Mouse (Mus musculus) MEL (cell line): Measurements from ENCODE around the gene 4930539E08Rik. TPM values are rescaled to one million over a fixed set of nuclear protein-coding genes. Genes with fewer than 3 reads are reported as not detected.

Source experiments
- DNase-seq: peaks from one replicate; pipeline ENCODE4 v3.0.0; 2011; ENCODE audit warnings: low read depth, low spot score
- H3K27ac ChIP-seq: 2 replicates; pipeline ENCODE4 v1.5.1; 2012; ENCODE audit warnings: low read depth, mild to moderate bottlenecking, control low read depth, low read length, moderate library complexity; ENCODE audit not compliant: control insufficient read depth
- H3K27me3 ChIP-seq, 2 experiments: fragments of 150-350 bp in 1 of 2; sonication (generic) in 1 of 2; 2 replicates each; pipeline ENCODE4 v1.6.1; 2012; ENCODE audit warnings: low read length in 2 of 2, mild to moderate bottlenecking in 2 of 2, improper control_type of control experiment in 1 of 2, moderate library complexity in 1 of 2; ENCODE audit not compliant: insufficient read depth in 2 of 2, control insufficient read depth in 1 of 2
- H3K36me3 ChIP-seq, 2 experiments: 2 replicates each; pipeline ENCODE4 v1.6.1; 2012 to 2014; ENCODE audit warnings: low read length in 2 of 2, improper control_type of control experiment in 1 of 2, inconsistent platforms in 1 of 2, mild to moderate bottlenecking in 1 of 2; ENCODE audit not compliant: insufficient read depth in 2 of 2, control insufficient read depth in 1 of 2
- H3K4me1 ChIP-seq, 2 experiments: fragments of 150-350 bp in 1 of 2; sonication (generic) in 1 of 2; 2 replicates each; pipeline ENCODE4 v1.6.1; 2012; ENCODE audit warnings: low read length in 2 of 2, improper control_type of control experiment in 1 of 2, mild to moderate bottlenecking in 1 of 2; ENCODE audit not compliant: insufficient read depth in 2 of 2, control insufficient read depth in 1 of 2
- H3K4me3 ChIP-seq, 2 experiments: fragments of 150-350 bp in 1 of 2; sonication (generic) in 1 of 2; 2 replicates each; pipeline ENCODE4 v1.5.1; 2012; ENCODE audit warnings: low read depth in 2 of 2, low read length in 2 of 2, mild to moderate bottlenecking in 2 of 2, moderate library complexity in 2 of 2, control low read depth in 1 of 2, improper control_type of control experiment in 1 of 2; ENCODE audit not compliant: control insufficient read depth in 1 of 2, insufficient read depth in 1 of 2
- H3K79me2 ChIP-seq: 2 replicates; pipeline ENCODE4 v1.6.1; 2012; ENCODE audit warnings: mild to moderate bottlenecking, low read length, moderate library complexity; ENCODE audit not compliant: control insufficient read depth, poor library complexity, insufficient read depth
- H3K9ac ChIP-seq: 2 replicates; pipeline ENCODE4 v1.6.1; 2012; ENCODE audit warnings: low read depth, mild to moderate bottlenecking, control low read depth, low read length, moderate library complexity; ENCODE audit not compliant: control insufficient read depth, poor library complexity, severe bottlenecking
- H3K9me3 ChIP-seq: fragments of 150-350 bp; sonication (generic); replicated peaks from 2 replicates; pipeline ENCODE4 v1.6.1; 2012; ENCODE audit warnings: mild to moderate bottlenecking, low read length, improper control_type of control experiment, moderate library complexity; ENCODE audit not compliant: insufficient read depth
- BHLHE40 ChIP-seq: IDR thresholded peaks from 2 replicates; pipeline ENCODE4 v1.6.1; 2012; ENCODE audit warnings: low read depth, mild to moderate bottlenecking, inconsistent platforms, low read length, improper control_type of control experiment, borderline replicate concordance
- CHD1 ChIP-seq: IDR thresholded peaks from 2 replicates; pipeline ENCODE4 v1.6.1; 2012; ENCODE audit warnings: low read depth, mild to moderate bottlenecking, inconsistent platforms, low read length, improper control_type of control experiment
- CTCF ChIP-seq, 3 experiments: IDR thresholded peaks in 2 of 3; conservative IDR thresholded peaks in 1 of 3; 2 replicates each; pipeline ENCODE4 v1.5.1; 2011 to 2012; ENCODE audit warnings: low read length in 3 of 3, low read depth in 2 of 3, mild to moderate bottlenecking in 2 of 3, improper control_type of control experiment in 1 of 3, inconsistent platforms in 1 of 3, mixed read lengths in 1 of 3, moderate library complexity in 1 of 3; ENCODE audit not compliant: control insufficient read depth in 1 of 3, insufficient read depth in 1 of 3, poor library complexity in 1 of 3, severe bottlenecking in 1 of 3
- EP300 ChIP-seq, 2 experiments: IDR thresholded peaks; 2 replicates each; pipeline ENCODE4 v1.6.1; 2011; ENCODE audit warnings: improper control_type of control experiment in 2 of 2, low read length in 2 of 2, low read depth in 1 of 2, mild to moderate bottlenecking in 1 of 2
- GABPA ChIP-seq: IDR thresholded peaks from 2 replicates; pipeline ENCODE4 v1.6.1; 2012; ENCODE audit warnings: low read depth, mild to moderate bottlenecking, inconsistent platforms, low read length, improper control_type of control experiment, moderate library complexity
- HCFC1 ChIP-seq: IDR thresholded peaks from 2 replicates; pipeline ENCODE4 v1.6.1; 2012; ENCODE audit warnings: low read depth, mild to moderate bottlenecking, inconsistent platforms, low read length, improper control_type of control experiment, moderate library complexity
- MAX ChIP-seq: IDR thresholded peaks from 2 replicates; pipeline ENCODE4 v1.6.1; 2011; ENCODE audit warnings: low read length, improper control_type of control experiment
- MAZ ChIP-seq: IDR thresholded peaks from 2 replicates; pipeline ENCODE4 v1.6.1; 2012; ENCODE audit warnings: low read depth, mild to moderate bottlenecking, inconsistent platforms, low read length, improper control_type of control experiment
- MYB ChIP-seq: IDR thresholded peaks from 2 replicates; pipeline ENCODE4 v1.6.1; 2011; ENCODE audit warnings: mild to moderate bottlenecking, low read depth, low read length, improper control_type of control experiment
- NELFE ChIP-seq: IDR thresholded peaks from 2 replicates; pipeline ENCODE4 v1.6.1; 2011; ENCODE audit warnings: low read depth, low read length, improper control_type of control experiment
- NRF1 ChIP-seq: IDR thresholded peaks from 2 replicates; pipeline ENCODE4 v1.6.1; 2014; ENCODE audit warnings: low read depth, mild to moderate bottlenecking, inconsistent platforms, low read length, improper control_type of control experiment, moderate library complexity; ENCODE audit not compliant: poor library complexity, insufficient read depth, severe bottlenecking
- SIN3A ChIP-seq: IDR thresholded peaks from 2 replicates; pipeline ENCODE4 v1.6.1; 2012; ENCODE audit warnings: low read length, improper control_type of control experiment, inconsistent platforms
- SMC3 ChIP-seq: IDR thresholded peaks from 2 replicates; pipeline ENCODE4 v1.6.1; 2011; ENCODE audit warnings: low read depth, low read length, improper control_type of control experiment
- TBP ChIP-seq: IDR thresholded peaks from 2 replicates; pipeline ENCODE4 v1.8.0; 2011; ENCODE audit warnings: low read depth, low read length, improper control_type of control experiment
- TCF12 ChIP-seq: IDR thresholded peaks from 2 replicates; pipeline ENCODE4 v1.6.1; 2014; ENCODE audit warnings: low read depth, mild to moderate bottlenecking, inconsistent platforms, low read length, improper control_type of control experiment, moderate library complexity
- USF1 ChIP-seq: IDR thresholded peaks from 2 replicates; pipeline ENCODE4 v1.6.1; 2014; ENCODE audit warnings: low read depth, mild to moderate bottlenecking, inconsistent platforms, low read length, improper control_type of control experiment, moderate library complexity
- USF2 ChIP-seq, 2 experiments: IDR thresholded peaks; 2 replicates each; pipeline ENCODE4 v1.6.1; 2011 to 2012; ENCODE audit warnings: improper control_type of control experiment in 2 of 2, low read length in 2 of 2, borderline replicate concordance in 1 of 2, inconsistent platforms in 1 of 2, low read depth in 1 of 2, mild to moderate bottlenecking in 1 of 2; ENCODE audit not compliant: insufficient read depth in 1 of 2
- ZC3H11A ChIP-seq: IDR thresholded peaks from 2 replicates; pipeline ENCODE4 v1.6.1; 2012; ENCODE audit warnings: low read depth, mild to moderate bottlenecking, inconsistent platforms, low read length, improper control_type of control experiment
- ZMIZ1 ChIP-seq: IDR thresholded peaks from 2 replicates; pipeline ENCODE4 v1.6.1; 2012; ENCODE audit warnings: low read depth, mild to moderate bottlenecking, inconsistent platforms, low read length, improper control_type of control experiment, moderate library complexity
- polyA plus RNA-seq, 2 experiments: library from polyadenylated mRNA; stranded (reverse) in 1 of 2; unstranded in 1 of 2; fragments of >175 nt in 1 of 2; fragments of >200 nt in 1 of 2; gene quantifications; 2 replicates each; pipeline versions ENCODE4 v1.2.1 to v1.2.4; 2012; ENCODE audit warnings: low replicate concordance in 2 of 2, low read depth in 1 of 2; ENCODE audit not compliant: insufficient read length in 2 of 2, insufficient read depth in 1 of 2, missing spikeins in 1 of 2
- total RNA-seq: library from RNA; depleted of rRNA; stranded (reverse); fragments of 300-350 nt; gene quantifications from 2 replicates; pipeline ENCODE4 v1.2.3, GENCODE M21; 2012

Gene 4930539E08Rik
- total and polyA plus RNA-seq, 3 experiments = 0.01 to 0.04 TPM; not detected in 1

DNA sequence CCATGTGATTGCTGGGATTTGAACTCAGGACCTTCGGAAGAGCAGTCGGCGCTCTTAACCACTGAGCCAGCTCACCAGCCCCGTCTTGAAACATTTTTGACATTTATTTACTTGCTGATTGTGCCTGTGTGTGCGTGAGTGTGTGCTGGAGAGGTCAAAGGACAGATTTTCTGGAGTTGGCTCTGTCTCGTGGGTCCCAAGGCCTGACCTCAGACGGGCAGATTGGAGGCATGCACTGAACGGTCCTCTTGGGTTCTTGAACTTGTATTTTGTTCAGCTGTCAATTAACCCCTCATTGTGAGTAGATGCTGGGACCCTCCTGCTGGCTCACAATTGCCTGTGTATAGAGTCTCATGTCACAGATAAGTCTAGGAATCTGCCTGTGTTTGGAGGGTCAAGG lies 28.9 kb downstream of the 4930539E08Rik start:
- Histone ChIP-seq H3K27me3 (no peaks in the 10 kb centered on the region), H3K79me2 (no peaks in the 10 kb centered on the region), H3K9me3 (no peaks in the 10 kb centered on the region), H3K4me1 (peaks cover 0 to 3% of the 10 kb centered on the region in 2 experiments; a peak in 2 of 4 replicates), H3K4me3 (no peak overlapping the region), H3K36me3 (peaks cover 0 to 6% of the 10 kb centered on the region in 2 experiments; a peak in 2 of 4 replicates), H3K9ac (no peak overlapping the region), H3K27ac (no peak overlapping the region)
- TF ChIP-seq EP300 (IDR thresholded peaks at IDR 0.05; ENCODE audit: low read depth in 1 of 2, low read length in 2 of 2) = no peak
- TF ChIP-seq NRF1 = no peak
- no peak for TF ChIP-seq CHD1
- DNase-seq = no peak

DNA sequence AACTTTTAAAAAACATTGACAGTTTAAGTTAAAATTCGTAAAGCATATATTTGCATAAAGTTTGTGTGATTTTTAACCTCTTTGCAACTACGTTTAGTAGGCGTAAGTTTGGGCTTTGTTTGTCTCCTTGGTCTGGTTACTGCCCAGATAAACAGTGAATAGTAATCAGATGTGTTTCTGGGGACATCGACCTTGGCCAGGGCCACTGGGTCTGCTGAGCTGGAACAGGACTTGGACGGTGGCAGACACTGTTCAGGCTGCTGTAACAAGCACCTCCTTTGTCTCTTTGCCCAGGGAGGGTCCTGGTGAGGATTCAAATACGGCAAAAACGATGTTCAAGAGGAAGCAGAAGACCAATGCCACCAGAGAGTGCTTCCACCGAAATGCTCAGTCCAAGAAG lies 29.9 kb downstream of the 4930539E08Rik start:
- no peak for DNase-seq
- Histone ChIP-seq H3K4me1 (peaks cover 0 to 3% of the 10 kb centered on the region in 2 experiments; a peak in 2 of 4 replicates), H3K4me3 (no peak overlapping the region), H3K9me3 (no peaks in the 10 kb centered on the region), H3K79me2 (no peaks in the 10 kb centered on the region), H3K9ac (no peak overlapping the region), H3K27ac (no peak overlapping the region), H3K27me3 (no peaks in the 10 kb centered on the region), H3K36me3 (peaks cover 0 to 6% of the 10 kb centered on the region in 2 experiments; a peak in 2 of 4 replicates)
- TF ChIP-seq EP300 (IDR thresholded peaks at IDR 0.05; ENCODE audit: low read depth in 1 of 2, low read length in 2 of 2) = no peak
- no peak for TF ChIP-seq ZMIZ1
- no peak for TF ChIP-seq TBP
- no peak for TF ChIP-seq ZC3H11A
- no peak for TF ChIP-seq MYB
- TF ChIP-seq USF1 = no peak
- no peak for TF ChIP-seq NRF1
- TF ChIP-seq NELFE = no peak
- TF ChIP-seq HCFC1 = no peak
- no peak for TF ChIP-seq MAZ
- no peak for TF ChIP-seq MAX
- no peak for TF ChIP-seq USF2 (IDR thresholded peaks at IDR 0.05; ENCODE audit: borderline replicate concordance in 1 of 2, insufficient read depth in 1 of 2, low read depth in 1 of 2, low read length in 2 of 2)
- no peak for TF ChIP-seq SMC3
- TF ChIP-seq CHD1 = no peak
- TF ChIP-seq GABPA = no peak
- no peak for TF ChIP-seq SIN3A
- TF ChIP-seq TCF12 = no peak
- no peak for TF ChIP-seq CTCF (IDR thresholded peaks at IDR 0.05 in 2 of 3, conservative IDR thresholded peaks at IDR 0.05 in 1 of 3; ENCODE audit: control insufficient read depth in 1 of 3, insufficient read depth in 1 of 3, low read depth in 2 of 3, low read length in 3 of 3, poor library complexity in 1 of 3, severe bottlenecking in 1 of 3)
- no peak for TF ChIP-seq BHLHE40
